ENCODE assay signal across 16 mouse cellular contexts in the genomic region with DNA sequence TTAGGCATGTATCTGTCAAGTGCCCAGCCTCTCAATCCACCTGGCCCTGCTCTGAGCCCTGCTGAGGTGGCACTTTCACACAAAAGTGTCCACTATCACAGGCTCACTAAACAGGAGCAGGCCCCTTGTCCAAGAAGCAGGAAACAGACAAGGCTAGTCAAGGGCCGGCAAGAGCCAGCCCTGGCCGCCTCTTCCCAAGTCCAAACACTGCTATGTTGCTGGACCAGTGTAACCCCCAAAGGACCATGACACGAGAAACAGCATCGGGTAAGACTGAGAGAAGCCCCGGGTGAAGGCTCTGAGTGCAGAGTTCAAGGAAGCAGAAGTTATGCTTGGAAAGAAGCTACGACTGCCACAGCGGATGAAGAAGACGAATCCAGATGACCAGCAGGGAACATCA.
"Had no signal": no experiment of that assay in that cellular context is flagged by ENCODE, and none has a peak within 500 bp of the region (broad histone marks: within the 10 kb centered on the region; RNA-seq: fewer than 3 reads in every experiment).

No protein-coding gene starts in this region.

- DNase-seq: retina, postnatal 1 day; right cerebral cortex, adult 18-20 months; right cerebral cortex, postnatal 14 days; right cerebral cortex, postnatal 25 days; right cerebral cortex, postnatal 4 days; spleen, adult 18-20 months; thymus, adult 18-20 months; thymus, adult 2 months; thymus, postnatal 14 days; thymus, postnatal 25 days; thymus, postnatal 36 days; thymus, postnatal 4 days had no signal

- H3K4me3 ChIP-seq: neural tube, embryonic 13.5 days; neural tube, embryonic 15.5 days; stomach, embryonic 15.5 days had no signal

- H3K27ac ChIP-seq: neural tube, embryonic 13.5 days; neural tube, embryonic 15.5 days; stomach, embryonic 15.5 days; stomach, postnatal 0 days had no signal
